Comparison of ENCODE assay signal across 1 mouse cellular context in genomic region chr4:42999451-43000140, GRCm38 (mm10).
TF ChIP-seq lines count a peak whose summit lies in the region.

No protein-coding gene starts in this region.

TF ChIP-seq in CH12.LX, 34 proteins besides CTCF, POLR2A, EP300 and RAD21:
- no peak for TF ChIP-seq PAX5 (IDR thresholded peaks at IDR 0.05; ENCODE audit: low read length)
- TF ChIP-seq MYC (IDR thresholded peaks at IDR 0.05; ENCODE audit: low read depth, low read length), result peak; percentile 85; the same call in 1 of the 2 replicates
- TF ChIP-seq CHD1 (IDR thresholded peaks at IDR 0.05; ENCODE audit: low read depth, low read length), result 0 out of 2 replicates have a peak, but pooled peaks have one; percentile 58
- peak; percentile 44; the same call in 1 of the 2 replicates for TF ChIP-seq CHD2 (IDR thresholded peaks at IDR 0.05; ENCODE audit: low read length)
- TF ChIP-seq GABPA (IDR thresholded peaks at IDR 0.05; ENCODE audit: insufficient replicate concordance, low read depth, low read length), result no peak
- peak; percentile 59; the same call in 1 of the 2 replicates for TF ChIP-seq ELF1 (IDR thresholded peaks at IDR 0.05; ENCODE audit: low read depth, low read length)
- peak; percentile 93 for TF ChIP-seq SIN3A (IDR thresholded peaks at IDR 0.05; ENCODE audit: low read length)
- peak; percentile 32; the same call in 1 of the 2 replicates for TF ChIP-seq NELFE (IDR thresholded peaks at IDR 0.05; ENCODE audit: low read depth, low read length)
- no peak for TF ChIP-seq SMC3 (IDR thresholded peaks at IDR 0.05; ENCODE audit: low read depth, low read length)
- TF ChIP-seq JUN (IDR thresholded peaks at IDR 0.05; ENCODE audit: insufficient read depth, low read depth, low read length), result no peak
- no peak for TF ChIP-seq ZC3H11A (IDR thresholded peaks at IDR 0.05; ENCODE audit: low read depth, low read length)
- TF ChIP-seq USF1 (IDR thresholded peaks at IDR 0.05; ENCODE audit: low read depth, low read length), result peak; percentile 73
- TF ChIP-seq TCF12 (IDR thresholded peaks at IDR 0.05; ENCODE audit: low read depth, low read length), result peak; percentile 18; the same call in 1 of the 2 replicates
- TF ChIP-seq MAZ (IDR thresholded peaks at IDR 0.05; ENCODE audit: low read depth, low read length), result peak; percentile 36; the same call in 1 of the 2 replicates
- no peak for TF ChIP-seq POLR2AphosphoS2 (IDR thresholded peaks at IDR 0.05; ENCODE audit: low read depth, low read length)
- no peak for TF ChIP-seq E2F4 (IDR thresholded peaks at IDR 0.05; ENCODE audit: insufficient replicate concordance, low read depth, low read length)
- TF ChIP-seq USF2 (conservative IDR thresholded peaks at IDR 0.05; ENCODE audit: low read depth, low read length), result peak; percentile 50
- no peak for TF ChIP-seq JUND (conservative IDR thresholded peaks at IDR 0.05; ENCODE audit: low read depth, low read length)
- TF ChIP-seq KAT2A (IDR thresholded peaks at IDR 0.05; ENCODE audit: insufficient replicate concordance, low read length), result 0 out of 2 replicates have a peak, but pooled peaks have one; percentile 18
- peak; percentile 98 for TF ChIP-seq MXI1 (IDR thresholded peaks at IDR 0.05; ENCODE audit: low read depth, low read length)
- TF ChIP-seq MAX (IDR thresholded peaks at IDR 0.05; ENCODE audit: low read length), result peak; percentile 80; the same call in 1 of the 2 replicates
- TF ChIP-seq TBP (conservative IDR thresholded peaks at IDR 0.05; ENCODE audit: low read depth, low read length), result no peak
- 0 out of 2 replicates have a peak, but pooled peaks have one; percentile 22 for TF ChIP-seq IRF4 (IDR thresholded peaks at IDR 0.05; ENCODE audit: low read depth, low read length)
- TF ChIP-seq BHLHE40 (IDR thresholded peaks at IDR 0.05; ENCODE audit: low read depth, low read length), result 0 out of 2 replicates have a peak, but pooled peaks have one; percentile 13
- peak; percentile 59 for TF ChIP-seq HCFC1 (IDR thresholded peaks at IDR 0.05; ENCODE audit: low read depth, low read length)
- peak; percentile 88 for TF ChIP-seq UBTF (IDR thresholded peaks at IDR 0.05; ENCODE audit: low read depth, low read length)
- 0 out of 2 replicates have a peak, but pooled peaks have one; percentile 18 for TF ChIP-seq ETS1 (conservative IDR thresholded peaks at IDR 0.05; ENCODE audit: low read depth, low read length)
- no peak for TF ChIP-seq NRF1 (IDR thresholded peaks at IDR 0.05; ENCODE audit: low read depth, low read length)
- TF ChIP-seq ZNF384 (IDR thresholded peaks at IDR 0.05; ENCODE audit: low read depth, low read length), result peak; percentile 57
- TF ChIP-seq MEF2A (IDR thresholded peaks at IDR 0.05; ENCODE audit: borderline replicate concordance, low read depth, low read length), result no peak
- peak; percentile 28; the same call in 1 of the 2 replicates for TF ChIP-seq MAFK (IDR thresholded peaks at IDR 0.05; ENCODE audit: insufficient replicate concordance, low read length)
- TF ChIP-seq ZKSCAN1 (IDR thresholded peaks at IDR 0.05; ENCODE audit: borderline replicate concordance, low read depth, low read length), result no peak
- no peak for TF ChIP-seq RCOR1 (conservative IDR thresholded peaks at IDR 0.05; ENCODE audit: low read depth, low read length)
- TF ChIP-seq ZMIZ1 (IDR thresholded peaks at IDR 0.05; ENCODE audit: low read depth, low read length), result 0 out of 2 replicates have a peak, but pooled peaks have one; percentile 11
TF ChIP-seq in CH12.LX: peak in this region for 21.
